Mouse (Mus musculus): Measurements from ENCODE around the gene Oca2.

DNA sequence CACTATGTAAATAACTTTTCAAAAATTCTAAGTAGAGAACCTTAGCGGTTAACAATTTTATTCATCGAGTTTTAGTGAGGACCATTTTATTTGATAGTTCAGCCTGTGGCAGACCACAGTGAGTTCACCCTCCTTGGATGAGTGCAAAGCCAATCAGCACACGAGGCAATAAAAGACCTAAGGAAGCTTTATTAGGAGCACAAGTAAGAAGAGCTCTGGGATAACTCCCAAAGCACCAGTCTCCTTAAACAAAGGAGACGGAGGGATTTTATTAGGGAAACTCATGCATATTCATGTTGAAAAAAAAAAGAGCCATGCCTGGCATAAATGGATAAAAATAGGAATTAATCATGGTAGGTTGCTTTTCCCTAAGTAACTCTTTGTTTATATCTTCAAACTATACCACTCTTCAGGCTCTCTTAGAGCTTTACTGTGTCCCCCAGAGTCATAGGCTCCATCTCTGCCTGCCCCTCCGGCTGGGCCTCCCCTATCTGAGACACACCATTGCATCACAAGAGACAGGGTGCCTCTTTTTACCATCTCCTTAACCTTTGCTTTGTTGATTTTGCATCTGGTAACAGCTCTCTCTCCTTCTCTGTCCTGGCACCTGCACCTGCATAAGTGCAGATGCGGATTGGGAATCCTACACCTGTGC is 178.7 kb downstream of the Oca2 start:
- TF ChIP-seq POLR2A (IDR thresholded peaks at IDR 0.05; ENCODE audit: insufficient read length, low read depth) (no peak), TCF12 (IDR thresholded peaks at IDR 0.05; ENCODE audit: insufficient read depth, poor library complexity, severe bottlenecking) (no peak), POLR2AphosphoS2 (IDR thresholded peaks at IDR 0.05; ENCODE audit: insufficient read length, low read depth) (no peak)

Data from myocyte (in vitro differentiated cells).